Mouse (Mus musculus) ES-CJ7 (cell line): ENCODE data around the gene Ccdc22.
A peak's percentile ranks its signal among the peaks of the same experiment; 100 is the strongest.

Experiments
- DNase-seq: peaks from one replicate; pipeline ENCODE4 v3.0.0; 2011; ENCODE audit warnings: low read depth, low spot score

Ccdc22 gene

GRCm38 (mm10) chrX:7573176-7574086 is 31.9 kb downstream of the Ccdc22 start, which contains the start of gene Foxp3:
Gene Foxp3, plus strand, starts transcription at chrX:7573644.
- DNase-seq = no peak

GRCm38 (mm10) chrX:7572466-7572865 is 32.9 kb downstream of the Ccdc22 start:
- no peak for DNase-seq

GRCm38 (mm10) chrX:7571565-7572136 is 33.7 kb downstream of the Ccdc22 start:
- no peak for DNase-seq

DNA sequence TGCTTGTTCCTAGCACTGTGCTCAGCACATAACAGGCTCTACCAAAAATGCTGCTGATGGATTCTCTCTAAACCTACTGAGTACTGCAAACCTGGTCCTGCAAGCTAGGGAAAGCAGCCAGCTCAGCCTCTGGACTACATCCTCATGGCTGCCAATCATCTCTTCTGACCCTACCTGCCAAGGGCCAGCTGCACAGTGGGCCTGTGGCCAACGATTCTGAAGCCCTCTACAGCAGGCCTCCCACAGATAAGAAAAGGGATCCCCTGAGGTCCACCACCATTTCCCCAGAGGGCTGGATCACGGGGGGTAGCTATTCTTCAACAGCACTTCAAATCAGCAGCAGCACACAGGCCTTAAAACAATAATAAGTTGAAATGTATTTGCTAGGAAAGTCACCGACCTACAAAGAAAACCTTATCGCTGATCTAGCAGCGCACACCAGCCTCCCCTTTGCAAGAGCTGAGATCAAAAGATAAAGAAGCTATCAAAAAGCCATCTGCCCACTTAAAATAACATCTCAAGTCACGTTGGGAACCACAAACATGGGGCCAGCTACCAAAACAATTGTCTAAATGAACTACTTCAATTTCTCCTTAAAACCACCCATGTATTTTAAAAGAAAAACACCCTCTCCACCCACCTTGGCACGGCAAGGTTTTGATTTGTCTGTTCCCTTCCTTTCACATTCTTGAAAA is 34.7 kb downstream of the Ccdc22 start:
- no peak for DNase-seq

DNA sequence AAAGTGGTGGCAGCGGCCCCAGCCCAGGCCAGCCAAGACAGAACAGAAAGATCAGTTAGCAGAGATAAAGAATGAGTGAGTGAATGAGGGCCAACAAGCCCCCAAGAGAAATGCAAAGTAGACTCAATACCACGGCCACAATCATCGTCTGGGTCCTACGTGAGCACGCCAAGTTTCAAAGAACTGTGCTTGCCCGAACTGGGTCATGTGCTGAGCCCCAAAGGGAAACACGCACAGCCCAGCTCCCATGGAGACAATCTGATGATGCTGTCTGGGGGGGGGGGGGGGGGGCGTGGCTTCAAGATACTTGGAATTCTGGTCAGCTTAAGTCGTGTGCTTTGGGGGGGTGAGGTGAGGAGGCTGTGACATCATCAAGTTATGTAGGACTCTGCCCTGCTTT is 37.8 kb downstream of the Ccdc22 start:
- DNase-seq = no peak

DNA sequence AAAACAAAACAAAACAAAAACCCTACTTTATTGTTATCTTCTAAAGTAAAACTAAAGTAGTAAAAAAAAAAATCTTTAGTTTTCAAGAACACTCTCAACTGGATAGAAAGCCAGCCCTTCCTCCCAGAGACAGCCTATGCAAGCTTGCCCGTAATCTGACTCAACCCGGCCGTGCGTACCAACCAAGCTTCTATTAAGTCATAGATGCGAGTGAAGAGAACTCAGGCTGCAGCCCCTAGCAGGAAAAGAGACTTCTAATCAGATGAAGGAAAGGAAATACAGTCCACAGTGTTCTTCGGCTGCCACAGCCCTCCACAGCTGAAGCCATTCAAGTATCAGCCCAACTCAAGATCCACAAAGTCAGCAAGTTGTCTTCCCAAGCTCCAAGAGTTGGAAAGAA is 39.0 kb downstream of the Ccdc22 start:
- DNase-seq = no peak

GRCm38 (mm10) chrX:7563076-7563475 is 42.2 kb downstream of the Ccdc22 start:
- DNase-seq = peak; percentile 36

- no peak for DNase-seq
Measured at GRCm38 (mm10) chrX:7553474-7553873, 51.8 kb downstream of the Ccdc22 start.
